Mouse (Mus musculus) lung, postnatal 36 days (tissue): Measurements from ENCODE around the gene Dkk2.
A peak's percentile ranks its signal among the peaks of the same experiment; 100 is the strongest.
"Not testable (repeated sequence)": the region's sequence is repeated elsewhere in the genome, so short reads cannot be mapped to it uniquely, and the experiment has no call there.

ENCODE experiments used
- DNase-seq: peaks from one replicate; pipeline ENCODE4 v3.0.0; 2022; ENCODE audit warnings: mixed read lengths

Dkk2 gene

DNA sequence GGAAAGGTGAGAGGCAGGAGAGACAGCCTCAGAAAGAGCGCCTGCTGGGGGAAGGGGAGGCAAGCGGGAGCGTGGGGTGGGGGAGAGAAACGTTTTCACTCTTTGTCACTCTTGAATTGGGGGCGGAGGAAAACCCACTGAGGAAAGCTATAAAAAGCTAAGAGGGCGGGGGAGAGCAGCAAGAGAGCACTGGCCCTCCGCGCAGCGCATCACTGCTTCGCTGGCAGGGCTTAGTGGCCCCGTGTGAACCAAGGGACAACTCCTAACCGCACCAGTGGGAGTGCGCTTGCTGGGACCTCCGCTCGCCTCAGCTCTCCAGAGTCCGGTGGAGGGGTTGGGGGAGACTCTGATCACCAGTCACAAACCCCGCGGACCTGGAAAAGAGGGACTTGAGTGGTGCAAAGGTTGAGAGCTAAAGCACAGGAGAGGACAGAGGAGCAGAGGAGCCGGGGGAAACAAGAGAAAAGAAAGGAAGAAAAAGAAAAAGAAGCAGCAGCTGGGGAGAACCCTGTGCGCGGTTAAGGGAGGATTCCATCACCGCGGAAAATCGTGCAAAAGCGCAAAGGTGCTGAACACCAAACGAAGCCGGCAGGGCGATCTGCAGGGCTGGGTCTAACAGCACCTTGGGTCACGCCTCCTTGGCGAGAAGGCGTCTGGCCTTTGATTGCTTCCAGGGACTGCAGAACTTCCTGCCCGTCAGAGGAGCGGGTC is at the start of gene Dkk2:
Gene Dkk2, plus strand, starts transcription at position 181 of the 711 bp plus-strand sequence.
- DNase-seq: no peak

DNA sequence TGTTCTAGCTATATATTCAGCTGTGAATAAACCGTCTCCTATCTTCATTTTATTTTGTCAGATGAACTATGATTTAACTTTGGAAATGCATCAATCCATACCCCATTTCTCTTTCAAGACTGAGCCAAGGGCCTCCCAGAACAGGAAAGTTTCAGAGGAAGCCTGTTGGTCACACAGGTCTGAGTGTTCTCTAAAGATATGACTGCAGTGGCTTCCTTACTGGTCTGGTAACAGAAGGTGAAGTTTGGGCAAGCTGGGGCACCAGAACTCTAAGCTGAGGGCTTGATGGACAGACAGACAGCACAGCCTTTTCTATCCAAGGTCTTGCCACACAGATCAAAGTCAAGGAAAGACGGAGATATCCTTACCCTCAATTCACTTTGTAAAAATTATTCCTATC is 48.4 kb upstream of the Dkk2 start:
- no peak for DNase-seq

DNA sequence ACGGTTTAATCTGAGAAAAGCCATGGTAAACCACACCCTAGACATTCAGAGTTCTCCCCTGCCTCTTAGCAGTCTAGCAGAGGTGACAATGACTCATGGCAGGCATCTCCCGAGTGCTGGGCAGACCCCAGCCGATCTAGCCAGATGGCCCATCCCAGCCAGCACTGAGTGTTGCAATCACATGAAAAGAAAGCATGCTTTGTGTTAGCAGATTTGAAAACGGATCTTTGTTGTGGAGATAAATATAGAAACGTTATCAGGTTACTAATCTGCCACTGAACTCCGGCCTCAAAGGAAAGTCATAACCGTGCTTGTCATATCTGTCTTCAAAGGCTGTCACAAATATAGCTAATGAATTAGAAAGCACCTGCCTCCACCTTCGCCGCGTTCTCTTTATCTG is 47.4 kb upstream of the Dkk2 start:
- no peak for DNase-seq

GRCm38 (mm10) chr3:132040066-132040465 is 45.0 kb upstream of the Dkk2 start:
- no peak for DNase-seq

DNA sequence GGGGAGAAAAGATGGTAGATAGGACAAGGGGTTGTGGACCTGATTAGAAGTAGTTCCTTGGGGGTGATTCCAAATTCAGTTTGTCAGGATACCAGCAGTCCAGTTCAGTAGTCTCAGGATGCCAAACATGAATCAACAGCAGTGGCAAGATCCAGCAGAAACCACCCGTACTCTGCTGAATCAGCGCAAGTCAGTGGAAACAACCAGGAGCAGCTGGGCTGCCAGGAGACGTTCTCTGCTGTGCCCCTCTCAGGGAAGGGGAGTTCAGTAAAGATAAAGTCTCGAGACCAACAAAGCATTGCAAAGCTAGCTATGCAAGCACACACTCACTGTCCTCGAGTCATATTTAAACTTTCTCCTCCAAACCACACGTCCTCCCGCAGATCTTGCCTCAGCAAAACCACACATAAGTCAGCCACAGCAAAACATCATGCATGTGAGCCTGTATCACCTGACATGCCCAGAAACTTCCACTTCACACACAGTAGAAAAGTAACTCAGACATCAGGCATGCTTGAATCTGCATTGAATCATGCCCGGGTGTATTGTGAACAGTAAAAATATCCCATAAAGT is 34.1 kb upstream of the Dkk2 start:
- no peak for DNase-seq

GRCm38 (mm10) chr3:132062816-132063215 is 22.3 kb upstream of the Dkk2 start:
- not testable (repeated sequence) for DNase-seq

DNA sequence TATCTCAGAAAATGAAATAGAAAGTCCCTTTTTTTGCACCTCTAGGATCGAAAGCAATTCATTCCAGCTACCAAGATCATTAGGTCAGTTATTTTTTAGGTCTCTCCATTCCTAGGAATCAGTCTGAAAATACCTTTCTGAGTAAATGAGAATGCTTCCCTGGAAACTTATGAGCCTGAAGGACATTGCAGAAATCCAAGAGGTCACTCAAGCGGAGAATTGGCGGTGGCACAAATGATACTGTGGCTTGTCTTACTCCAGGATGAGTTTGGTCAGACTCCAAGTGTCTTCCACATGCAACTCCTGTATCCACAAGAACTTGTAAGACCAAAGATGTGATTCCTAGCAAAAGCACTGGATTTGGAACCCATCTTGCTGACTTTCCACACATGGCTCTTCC is 21.7 kb upstream of the Dkk2 start:
- no peak for DNase-seq

GRCm38 (mm10) chr3:132063966-132064365 is 21.1 kb upstream of the Dkk2 start:
- DNase-seq: no peak

DNA sequence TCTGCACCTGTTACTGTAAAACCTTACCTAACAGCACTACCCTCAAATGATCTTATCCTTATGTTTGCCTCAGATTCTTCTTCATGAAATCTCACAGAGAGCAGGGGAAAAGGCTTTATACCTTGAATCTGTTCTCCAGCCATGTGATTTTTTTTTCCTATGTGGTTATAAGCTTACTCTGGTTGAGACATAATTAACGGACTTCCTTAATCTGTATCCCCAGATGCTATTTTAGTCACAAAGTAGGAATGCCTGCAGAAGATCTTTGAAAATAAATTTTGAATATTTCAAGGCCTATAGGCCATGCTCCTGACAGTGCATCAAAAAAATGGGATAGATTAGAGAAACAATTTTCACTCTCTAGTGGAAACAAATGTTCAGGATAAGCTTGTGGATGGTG is 20.2 kb upstream of the Dkk2 start:
- DNase-seq: no peak

DNA sequence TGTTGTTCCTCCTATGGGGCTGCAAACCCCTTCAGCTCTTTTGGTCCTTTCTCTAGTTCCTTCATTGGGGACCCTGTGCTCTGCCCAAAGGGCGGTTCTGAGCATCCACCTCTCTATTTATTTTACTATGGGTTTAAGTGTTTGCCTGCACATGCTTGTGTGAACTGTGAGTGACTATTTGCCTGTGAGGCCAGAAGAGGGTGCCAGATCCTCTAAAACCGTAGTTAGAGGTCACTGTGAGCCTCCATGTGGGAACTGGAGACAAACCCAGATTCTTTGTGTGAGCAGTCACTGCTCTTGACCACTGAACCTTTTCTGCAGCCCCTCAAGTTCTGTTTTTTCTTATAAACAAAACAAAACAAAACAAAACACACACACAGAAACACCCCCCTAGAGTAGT is 14.1 kb upstream of the Dkk2 start:
- peak; percentile 10 for DNase-seq

GRCm38 (mm10) chr3:132084018-132084417 is 1.1 kb upstream of the Dkk2 start:
- DNase-seq: peak; percentile 62

DNA sequence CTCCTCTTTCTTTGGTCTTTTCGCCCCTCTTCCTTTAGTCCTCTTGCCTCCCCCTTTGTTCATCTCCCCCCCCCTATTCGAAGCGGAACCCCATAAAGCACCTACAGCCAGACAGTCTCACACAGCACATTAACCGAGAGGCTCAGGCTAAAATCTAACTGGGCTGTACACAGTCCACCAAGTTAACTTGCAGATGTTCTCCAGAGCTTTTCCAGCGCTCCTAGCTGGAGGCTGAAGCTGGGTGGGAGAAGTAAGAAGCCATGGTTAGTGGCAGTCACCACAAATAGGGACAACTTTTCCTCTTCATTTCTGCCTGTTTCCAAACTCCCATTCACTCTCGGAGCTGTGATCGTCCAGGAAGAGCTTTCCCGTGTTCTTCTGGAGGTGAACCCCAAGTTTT is 412 bp upstream of the Dkk2 start:
- no peak for DNase-seq

DNA sequence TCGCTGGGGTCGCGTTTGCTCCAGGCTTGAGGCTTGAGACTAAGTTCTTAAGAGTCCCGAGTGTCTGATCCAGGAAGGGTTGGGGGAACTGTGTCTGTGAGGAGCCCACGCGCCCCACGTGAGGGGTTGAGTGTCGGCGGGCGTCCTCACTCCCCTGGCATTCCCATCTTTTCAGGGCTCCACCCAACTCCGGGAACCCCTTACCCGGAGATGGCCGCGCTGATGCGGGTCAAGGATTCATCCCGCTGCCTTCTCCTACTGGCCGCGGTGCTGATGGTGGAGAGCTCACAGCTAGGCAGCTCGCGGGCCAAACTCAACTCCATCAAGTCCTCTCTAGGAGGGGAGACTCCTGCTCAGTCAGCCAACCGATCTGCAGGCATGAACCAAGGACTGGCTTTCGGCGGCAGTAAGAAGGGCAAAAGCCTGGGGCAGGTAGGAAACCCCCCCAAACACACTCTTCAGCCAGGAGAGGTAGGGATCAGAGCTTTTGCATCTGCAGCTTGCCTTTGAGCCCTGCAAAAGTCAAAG is 795 bp downstream of the Dkk2 start:
- no peak for DNase-seq

DNA sequence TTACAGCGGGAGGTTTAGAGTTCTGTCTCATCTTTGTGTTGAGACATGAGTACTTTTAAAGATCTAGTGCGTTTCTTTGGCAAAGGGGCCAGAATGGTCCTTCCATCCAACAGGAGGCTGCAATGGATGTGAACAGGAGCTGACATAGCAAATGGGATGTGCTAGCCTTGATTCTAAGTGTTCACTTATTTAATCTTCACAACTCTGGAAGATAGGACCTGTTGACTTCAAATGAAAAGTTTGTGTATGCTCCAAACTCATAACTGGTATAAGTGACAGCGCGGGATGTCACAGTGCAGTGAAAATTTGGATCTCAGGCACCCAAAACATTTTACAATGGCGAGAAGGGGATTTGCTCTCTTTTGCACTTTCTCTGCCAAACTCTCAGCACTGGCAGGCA is 1.4 kb downstream of the Dkk2 start:
- no peak for DNase-seq

GRCm38 (mm10) chr3:132087011-132087486 is 2.0 kb downstream of the Dkk2 start:
- no peak for DNase-seq

GRCm38 (mm10) chr3:132092983-132093382 is 7.9 kb downstream of the Dkk2 start:
- no peak for DNase-seq

DNA sequence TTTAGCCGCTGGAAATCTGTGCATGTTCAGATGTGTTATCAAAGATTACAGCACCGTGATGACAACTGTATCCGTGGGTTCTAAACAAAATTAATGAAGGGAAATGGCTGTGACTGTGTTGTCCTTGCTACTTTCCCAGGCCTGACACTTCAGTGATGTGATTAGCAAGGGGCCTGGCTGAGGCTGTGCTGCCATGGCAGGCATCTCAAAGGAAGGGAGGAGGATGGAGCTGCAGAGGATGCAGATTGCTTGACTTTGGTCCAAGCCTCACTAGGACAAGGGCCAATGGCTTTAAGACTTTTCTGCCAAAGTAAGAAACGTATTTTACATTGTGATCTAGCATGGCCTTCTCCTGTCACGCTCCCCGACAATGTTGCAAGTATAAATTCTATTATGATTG is 11.2 kb downstream of the Dkk2 start:
- no peak for DNase-seq

- DNase-seq: no peak
These were observed 15.7 kb downstream of the Dkk2 start for GRCm38 (mm10) chr3:132100746-132101145.

GRCm38 (mm10) chr3:132103020-132103419 is 17.9 kb downstream of the Dkk2 start:
- DNase-seq: peak; percentile 10

DNA sequence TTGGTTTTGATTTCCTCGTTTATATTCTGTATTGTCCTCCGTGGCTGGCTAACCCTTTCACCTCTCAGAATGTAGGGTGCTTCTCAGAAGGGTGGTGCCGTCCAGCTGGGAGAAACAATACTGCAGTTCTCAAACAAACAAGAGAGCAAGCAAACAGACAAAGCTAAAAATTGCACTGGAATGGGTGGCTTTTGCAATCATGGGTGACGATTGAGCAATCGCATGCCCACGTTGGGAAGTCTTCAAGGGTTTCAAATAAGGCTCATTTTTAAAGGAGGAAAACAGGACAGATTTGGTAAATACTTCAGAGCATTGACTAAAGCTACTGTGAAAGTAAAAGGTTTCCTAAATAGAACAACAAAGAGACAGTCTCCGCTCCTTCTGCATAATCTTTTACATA is 18.4 kb downstream of the Dkk2 start:
- DNase-seq: peak; percentile 69

- no peak for DNase-seq
These were observed 30.9 kb downstream of the Dkk2 start for GRCm38 (mm10) chr3:132115772-132116511.

DNA sequence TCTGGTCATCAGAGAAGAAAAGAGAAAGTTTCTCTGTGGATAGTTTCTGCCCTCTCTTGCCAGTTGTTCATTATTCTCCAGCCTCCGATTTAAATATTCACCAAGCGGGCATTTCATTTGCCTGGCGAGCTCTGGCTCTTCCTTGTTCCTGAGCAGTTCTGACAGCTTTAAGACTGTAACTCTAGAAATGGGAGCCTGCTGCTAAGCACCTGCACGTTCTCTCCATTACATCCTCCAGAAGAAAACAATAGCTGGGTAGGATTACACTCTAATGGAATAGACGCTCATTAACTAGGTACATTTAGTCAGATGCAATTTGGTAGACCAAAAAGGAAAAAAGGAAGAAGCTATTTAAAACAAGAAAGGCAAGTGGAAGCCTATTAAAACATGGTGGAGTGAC is 36.3 kb downstream of the Dkk2 start:
- DNase-seq: no peak

- no peak for DNase-seq
These were observed 37.5 kb downstream of the Dkk2 start for GRCm38 (mm10) chr3:132122581-132122980.

DNA sequence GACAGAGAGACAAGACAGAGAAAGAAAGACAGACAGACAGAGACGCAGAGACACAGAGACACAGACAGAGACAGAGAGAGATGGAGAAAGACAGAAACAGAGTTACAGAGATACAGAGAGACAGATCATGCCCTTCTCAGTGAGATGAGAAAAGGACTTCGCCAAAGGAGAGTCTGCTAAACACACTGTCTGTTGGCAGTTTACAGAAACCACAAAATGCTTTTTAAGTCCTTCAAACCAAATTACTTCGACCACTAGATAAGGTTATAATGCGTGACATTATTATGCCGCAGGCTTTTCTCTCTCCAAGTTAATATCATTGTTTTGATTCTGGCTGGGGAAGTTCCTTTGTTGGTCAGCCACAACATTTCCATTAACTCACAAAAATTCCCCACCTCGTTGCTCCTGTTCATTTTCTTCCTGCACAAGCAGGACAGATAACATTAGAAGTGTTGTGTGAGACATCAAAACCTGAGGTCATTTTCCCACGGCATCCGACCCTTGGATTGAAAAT is 40.2 kb downstream of the Dkk2 start:
- no peak for DNase-seq
